Mouse (Mus musculus) T-helper 2 cell (primary cell): ENCODE data around the gene Tmem63a.
"Not testable (repeated sequence)": the region's sequence is repeated elsewhere in the genome, so short reads cannot be mapped to it uniquely, and the experiment has no call there.

ENCODE experiments used
- in situ Hi-C: fragments of 300-600 bp; cut with MboI, MseI; formaldehyde crosslinking; loops from one replicate; pipeline ENCODE4 v1.15.1; 2025; ENCODE audit warnings: high pct_unique_total_duplicates

Gene Tmem63a

GRCm38 (mm10) chr1:180924737-180925136 is 17.4 kb upstream of the Tmem63a start:
- in situ Hi-C loops: no loop called here

GRCm38 (mm10) chr1:180926286-180926685 is 15.9 kb upstream of the Tmem63a start:
- in situ Hi-C loops: no loop called here

GRCm38 (mm10) chr1:180929599-180929998 is 12.5 kb upstream of the Tmem63a start:
- in situ Hi-C loops: no loop called here

- in situ Hi-C loops: no loop called here
Measured at GRCm38 (mm10) chr1:180931106-180931505, 11.0 kb upstream of the Tmem63a start.

- in situ Hi-C loops: no loop called here
Measured at GRCm38 (mm10) chr1:180933659-180934058, 8.5 kb upstream of the Tmem63a start.

DNA sequence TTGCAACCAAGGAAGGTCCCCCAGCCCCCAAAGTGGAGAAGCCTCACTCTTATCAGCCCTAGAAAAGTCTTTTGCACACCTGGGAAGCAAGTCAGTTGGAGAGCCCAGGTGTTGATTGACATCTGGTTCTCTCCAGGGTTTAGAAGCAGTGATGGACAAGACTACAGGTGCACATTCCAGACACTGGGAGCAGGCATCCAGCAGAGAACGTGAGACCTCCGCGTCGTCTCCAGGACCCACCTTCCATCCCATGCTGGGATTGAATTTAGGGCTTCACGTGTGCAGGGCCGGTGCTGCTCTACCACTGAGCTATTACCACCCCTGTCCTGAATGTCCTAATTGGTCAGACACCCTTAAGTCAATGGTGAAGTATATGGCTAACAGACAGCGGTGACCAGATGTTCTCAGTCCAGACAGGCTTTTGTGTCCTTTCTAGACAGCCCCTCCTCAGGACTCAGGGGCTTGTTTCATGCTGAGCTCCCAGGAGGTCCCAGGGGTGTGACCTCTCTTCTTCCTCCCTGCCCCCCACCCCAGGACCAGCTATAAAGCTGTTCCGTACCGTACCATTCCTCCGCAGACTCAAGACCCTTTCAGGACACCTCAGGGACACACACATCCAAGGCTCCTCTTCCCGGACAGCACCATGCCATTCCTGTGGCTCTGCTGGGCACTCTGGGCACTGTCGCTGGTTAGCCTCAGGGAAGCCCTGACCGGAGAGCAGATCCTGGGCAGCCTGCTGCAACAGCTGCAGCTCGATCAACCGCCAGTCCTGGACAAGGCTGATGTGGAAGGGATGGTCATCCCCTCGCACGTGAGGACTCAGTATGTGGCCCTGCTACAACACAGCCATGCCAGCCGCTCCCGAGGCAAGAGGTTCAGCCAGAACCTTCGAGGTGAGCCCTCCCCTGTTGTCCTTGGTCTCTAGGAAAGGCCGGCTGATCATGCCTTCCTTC is 7.4 kb upstream of the Tmem63a start, which contains the start of gene Lefty1:
TSS of gene Lefty1 (plus strand) at position 556 of the 953 bp plus-strand sequence.
- in situ Hi-C loops: no loop called here

- in situ Hi-C loops: not testable (repeated sequence)
Measured at GRCm38 (mm10) chr1:180936610-180937398, 5.3 kb upstream of the Tmem63a start.

DNA sequence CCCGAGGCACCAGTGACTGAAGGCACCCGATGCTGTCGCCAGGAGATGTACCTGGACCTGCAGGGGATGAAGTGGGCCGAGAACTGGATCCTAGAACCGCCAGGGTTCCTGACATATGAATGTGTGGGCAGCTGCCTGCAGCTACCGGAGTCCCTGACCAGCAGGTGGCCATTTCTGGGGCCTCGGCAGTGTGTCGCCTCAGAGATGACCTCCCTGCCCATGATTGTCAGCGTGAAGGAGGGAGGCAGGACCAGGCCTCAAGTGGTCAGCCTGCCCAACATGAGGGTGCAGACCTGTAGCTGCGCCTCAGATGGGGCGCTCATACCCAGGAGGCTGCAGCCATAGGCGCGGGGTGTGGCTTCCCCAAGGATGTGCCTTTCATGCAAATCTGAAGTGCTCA is 4.5 kb upstream of the Tmem63a start:
- in situ Hi-C loops: not testable (repeated sequence)

GRCm38 (mm10) chr1:180938781-180939180 is 3.4 kb upstream of the Tmem63a start:
- in situ Hi-C loops: not testable (repeated sequence)

- in situ Hi-C loops: loop anchor here (5.0 kb wide), 1 partner anchor 34 kb away; no protein-coding TSS in a partner anchor
Measured at GRCm38 (mm10) chr1:180940776-180941460, 1.2 kb upstream of the Tmem63a start.

- in situ Hi-C loops: loop anchor here (5.0 kb wide), 1 partner anchor 34 kb away; no protein-coding TSS in a partner anchor
Measured at GRCm38 (mm10) chr1:180941726-180942125, 418 bp upstream of the Tmem63a start.

DNA sequence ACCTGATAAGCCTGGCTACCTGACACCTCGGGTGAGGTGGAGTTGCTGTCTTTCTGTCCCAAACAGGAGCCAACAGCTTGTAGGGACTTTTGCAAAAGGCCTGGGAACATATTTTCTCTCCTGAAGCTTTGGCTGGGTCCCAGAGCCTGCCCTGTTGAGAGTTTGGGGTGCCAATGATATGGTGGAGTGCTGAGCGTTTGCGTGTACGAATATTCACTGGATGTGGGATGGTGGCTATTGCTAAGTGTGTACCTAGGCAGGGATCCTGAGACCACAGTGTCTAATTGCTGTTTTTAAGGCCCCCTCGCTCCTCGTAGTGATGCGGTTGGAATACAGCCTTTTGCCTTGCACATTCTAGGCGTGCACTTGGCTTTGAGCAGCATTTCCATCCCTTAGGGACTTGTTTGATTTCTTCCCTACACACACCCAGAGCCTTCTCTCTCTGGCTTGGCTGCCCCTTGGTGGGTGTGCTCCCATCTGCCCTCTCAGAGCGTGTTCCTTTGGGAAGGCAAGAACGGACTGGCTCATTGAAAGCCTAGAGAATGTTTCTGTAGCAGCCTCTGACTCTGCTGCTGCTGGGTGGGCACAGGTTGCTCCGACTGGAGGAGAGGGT is 994 bp downstream of the Tmem63a start:
- in situ Hi-C loops: loop anchor here (5.0 kb wide), 1 partner anchor 36 kb away; no protein-coding TSS in a partner anchor

- in situ Hi-C loops: loop anchor here (5.0 kb wide), 1 partner anchor 37 kb away; no protein-coding TSS in a partner anchor
Measured at GRCm38 (mm10) chr1:180943896-180944295, 1.8 kb downstream of the Tmem63a start.

GRCm38 (mm10) chr1:180944553-180944952 is 2.4 kb downstream of the Tmem63a start:
- in situ Hi-C loops: loop anchor here (5.0 kb wide), 1 partner anchor 37 kb away; no protein-coding TSS in a partner anchor

GRCm38 (mm10) chr1:180945001-180945980 is 3.1 kb downstream of the Tmem63a start:
- in situ Hi-C loops: no loop called here

- in situ Hi-C loops: no loop called here
Measured at GRCm38 (mm10) chr1:180946448-180946847, 4.3 kb downstream of the Tmem63a start.

GRCm38 (mm10) chr1:180952085-180952746 is 10.1 kb downstream of the Tmem63a start:
- in situ Hi-C loops: no loop called here

DNA sequence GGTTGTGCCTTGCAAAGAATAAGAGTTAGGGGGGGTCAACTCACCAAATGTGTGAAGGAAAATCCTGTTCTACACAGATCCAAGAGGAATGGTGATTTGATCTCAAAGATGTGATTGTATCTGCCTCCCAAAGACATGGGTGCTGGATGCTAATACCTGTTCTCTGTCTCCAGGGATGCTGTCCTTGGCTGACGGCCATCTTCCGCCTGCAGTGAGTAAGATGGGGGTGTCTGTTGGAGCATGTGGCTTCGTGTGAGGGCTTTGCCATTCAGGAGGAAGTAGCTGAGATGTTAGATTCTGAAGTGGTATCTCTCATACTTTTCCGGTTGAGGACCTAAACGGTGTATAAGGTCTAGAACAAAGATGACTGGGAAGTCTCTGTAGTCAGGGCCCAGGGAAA is 10.7 kb downstream of the Tmem63a start:
- in situ Hi-C loops: no loop called here

DNA sequence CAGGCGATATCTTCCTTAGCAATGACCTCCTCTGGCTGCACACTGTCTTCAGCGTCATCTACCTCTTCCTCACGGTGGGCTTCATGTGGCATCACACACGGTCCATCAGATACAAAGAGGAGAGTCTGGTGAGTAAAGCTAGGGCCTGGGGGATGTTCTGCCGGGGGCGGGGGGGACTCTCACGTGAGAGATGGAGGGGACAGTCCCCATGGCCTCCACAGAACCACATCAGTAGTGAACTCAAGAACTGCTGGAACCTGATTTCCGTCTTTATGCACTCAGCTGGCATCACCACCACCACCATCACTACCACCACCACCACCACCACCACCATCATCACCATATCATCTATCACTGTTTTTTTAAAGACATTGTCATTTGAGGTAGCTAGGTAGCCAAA is 14.3 kb downstream of the Tmem63a start:
- in situ Hi-C loops: no loop called here
